Mouse (Mus musculus) adrenal gland, adult 2 months (tissue): ENCODE results near the gene Gm45234. TPM values are rescaled to one million over a fixed set of nuclear protein-coding genes. Genes with fewer than 3 reads are reported as not detected.
A peak's percentile ranks its signal among the peaks of the same experiment; 100 is the strongest.

Experiments used
- DNase-seq: peaks from one replicate; pipeline ENCODE4 v3.0.0; 2021
- microRNA-seq, 2 experiments: library from miRNA; unstranded; fragments of <30 nt; microRNA quantifications; one replicate each; pipeline ENCODE4 v1.2.0; 2021
- polyA plus RNA-seq: library from polyadenylated mRNA; depleted of rRNA; stranded (reverse); fragments of >200 nt; gene quantifications from 2 replicates; pipeline ENCODE4 v1.2.3, GENCODE M21; 2012; rRNA removed
- total RNA-seq, 2 experiments: library from RNA; stranded (reverse); gene quantifications; 2 replicates each; pipeline ENCODE4 v1.2.3; 2021

Gm45234 gene
- total and polyA plus RNA-seq, 3 experiments = not detected

DNA sequence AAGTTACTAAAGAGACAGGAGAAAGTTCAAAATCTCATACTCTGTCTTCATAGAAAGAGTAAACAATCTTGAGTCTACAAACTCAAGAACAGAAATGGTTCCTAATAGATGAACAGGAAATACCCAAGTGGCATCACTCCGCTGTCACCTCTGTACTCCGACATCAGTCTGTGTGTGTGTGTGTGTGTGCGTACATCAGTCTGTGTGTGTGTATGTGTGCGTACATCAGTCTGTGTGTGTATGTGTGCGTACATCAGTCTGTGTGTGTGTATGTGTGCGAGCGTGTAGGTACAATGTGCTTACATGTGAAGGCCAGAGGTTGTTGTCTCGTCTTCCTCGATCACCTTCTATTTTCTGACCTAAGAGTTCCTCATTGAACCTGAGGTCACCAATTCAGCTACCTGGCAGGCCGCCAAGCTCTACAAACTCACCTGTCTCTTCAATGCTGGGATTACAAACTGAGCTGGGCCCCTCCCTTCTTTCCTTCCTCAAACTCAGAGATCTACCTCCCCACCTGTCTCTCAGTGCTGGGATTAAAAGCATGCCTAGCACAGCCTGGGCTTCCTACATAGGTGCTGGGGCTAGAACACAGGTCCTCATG is 47.4 kb downstream of the Gm45234 start:
- DNase-seq = no peak

- DNase-seq = no peak
Observed at GRCm38 (mm10) chr6:124706061-124706627, 49.7 kb downstream of the Gm45234 start.

GRCm38 (mm10) chr6:124704417-124704816 is 51.4 kb downstream of the Gm45234 start:
- DNase-seq = no peak

DNA sequence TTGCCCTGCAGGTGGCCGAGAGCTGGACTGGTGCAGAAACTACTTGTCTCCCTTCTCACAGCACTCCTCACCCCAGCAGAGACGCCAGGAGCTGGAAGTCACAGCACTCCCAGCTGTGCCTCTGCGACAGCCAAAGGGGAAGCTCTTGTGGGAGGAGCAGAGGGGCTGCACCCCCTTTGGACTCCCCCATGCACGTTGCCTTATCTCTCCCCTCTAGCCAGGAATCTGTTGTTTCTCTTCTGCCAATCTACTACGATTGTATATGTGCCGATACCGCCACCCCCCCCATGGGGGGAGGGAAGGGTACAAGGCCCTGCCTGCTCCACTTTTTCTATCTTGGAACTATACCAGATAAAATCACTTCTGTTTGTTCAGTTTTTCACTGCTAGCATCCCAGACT is 52.0 kb downstream of the Gm45234 start:
- no peak for DNase-seq

DNA sequence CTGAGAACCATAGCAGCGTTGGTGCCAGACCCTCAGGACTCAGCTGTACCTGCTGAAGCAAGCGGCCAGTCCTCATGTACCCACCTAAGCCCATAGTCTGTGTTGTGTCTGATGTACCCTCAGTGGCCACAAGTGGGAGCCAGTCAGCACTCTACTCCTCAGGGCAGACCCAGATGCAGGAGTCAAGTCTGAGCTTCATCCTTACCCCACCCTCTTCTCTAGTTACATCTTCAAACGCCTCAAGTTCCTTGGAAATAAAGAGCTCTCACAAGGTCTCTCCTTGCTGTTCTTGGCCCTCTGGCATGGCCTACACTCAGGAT is 53.1 kb downstream of the Gm45234 start:
- peak; percentile 69 for DNase-seq

GRCm38 (mm10) chr6:124702102-124702783 is 53.6 kb downstream of the Gm45234 start:
- DNase-seq = no peak

- peak; percentile 53 for DNase-seq
Observed at GRCm38 (mm10) chr6:124701338-124701737, 54.5 kb downstream of the Gm45234 start.

GRCm38 (mm10) chr6:124699962-124700610 is 55.7 kb downstream of the Gm45234 start:
- peak; percentile 92 for DNase-seq

- DNase-seq = no peak
Observed at GRCm38 (mm10) chr6:124699366-124699765, 56.5 kb downstream of the Gm45234 start.

GRCm38 (mm10) chr6:124698751-124699150 is 57.1 kb downstream of the Gm45234 start:
- no peak for DNase-seq

DNA sequence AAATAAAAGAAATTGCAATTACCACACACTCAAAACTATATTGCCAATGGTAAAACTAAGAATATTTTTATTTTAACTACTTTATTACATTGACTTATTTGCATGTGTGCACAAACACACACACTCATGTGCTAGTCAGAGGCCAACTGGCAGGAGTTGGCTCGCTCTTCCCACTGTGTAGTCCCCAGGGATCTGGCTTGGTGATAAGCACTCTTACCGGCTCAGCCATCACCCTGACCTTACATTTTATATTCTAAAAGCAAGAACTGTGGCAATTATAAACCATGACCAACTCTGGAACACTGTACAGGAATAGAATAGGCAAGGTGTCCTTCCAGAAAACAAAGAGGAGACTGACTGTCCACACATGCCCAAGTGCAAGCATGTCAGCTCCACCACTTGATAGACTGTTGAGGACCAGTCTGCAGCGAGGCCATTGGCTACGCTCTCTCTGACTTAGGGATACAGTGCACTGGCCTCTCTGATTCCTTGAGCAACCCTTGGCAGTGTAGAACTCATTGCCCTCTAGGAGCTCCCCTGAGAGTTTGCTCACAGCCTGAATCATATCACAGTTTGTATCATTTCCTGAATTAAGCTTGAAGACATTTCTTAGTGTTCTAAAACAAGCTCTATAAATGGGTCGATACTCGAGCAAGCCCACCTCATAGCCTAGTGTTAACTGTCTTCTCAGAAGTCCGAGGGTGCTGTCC is 59.2 kb downstream of the Gm45234 start:
- no peak for DNase-seq

GRCm38 (mm10) chr6:124694166-124694955 is 61.5 kb downstream of the Gm45234 start:
- DNase-seq = peak; percentile 76

GRCm38 (mm10) chr6:124693243-124693981 is 62.4 kb downstream of the Gm45234 start:
- no peak for DNase-seq

DNA sequence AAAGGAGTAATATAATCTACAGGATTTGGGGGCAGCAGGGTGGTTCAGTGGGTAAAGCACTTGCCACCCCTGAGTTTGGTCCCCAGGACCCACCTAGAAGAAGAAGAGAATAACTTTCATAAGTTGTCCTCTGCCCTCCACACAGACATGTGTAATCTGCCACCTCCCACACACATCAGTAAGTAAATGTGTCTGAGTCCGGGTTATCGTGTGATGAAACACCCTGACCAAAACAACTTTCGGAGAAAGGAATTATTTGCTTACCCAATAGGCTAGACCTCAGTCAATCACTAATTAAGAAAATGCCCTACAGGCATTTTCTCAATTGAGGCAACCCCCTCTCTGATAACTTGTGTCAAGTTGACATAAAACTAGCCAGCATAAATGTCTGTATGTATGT is 65.3 kb downstream of the Gm45234 start:
- no peak for DNase-seq

Small RNA genes lying within 50 kb of the gene (microRNA-seq; reads per million reads assigned to microRNA genes)
- gene Mir141 (5.7 to 5.8 reads per million in 2 experiments), gene Mir200c (45.5 to 49.0 reads per million in 2 experiments)

Other genes starting within 250 kb of the Gm45234 start
- gene C1ra, start 243.6 kb downstream of the Gm45234 start, total RNA-seq = 10 to 100 TPM; 48.6 to 68.2 TPM
- 20.3 and 27.2 TPM in 2 replicates for gene C1ra, start 243.6 kb downstream of the Gm45234 start, polyA plus RNA-seq
- 10 to 100 TPM; 45.4 to 72.3 TPM for gene C1s1, start 213.7 kb downstream of the Gm45234 start, total RNA-seq
- gene C1s1, start 213.7 kb downstream of the Gm45234 start, polyA plus RNA-seq = 10.1 and 14.8 TPM in 2 replicates
- gene C1rb, start 185.7 kb downstream of the Gm45234 start, total RNA-seq = 1 to 10 TPM; 7.9 to 8.9 TPM
- 0.29 and 0.86 TPM in 2 replicates for gene C1rb, start 185.7 kb downstream of the Gm45234 start, polyA plus RNA-seq
- gene C1s2, start 119.9 kb downstream of the Gm45234 start, total RNA-seq = 1 to 10 TPM; 1.5 to 2.6 TPM
- not detected in 2 replicates for gene C1s2, start 119.9 kb downstream of the Gm45234 start, polyA plus RNA-seq
- 100 to 1,000 TPM in 1 of 2 experiments, 10 to 100 TPM in 1; 92.1 to 138 TPM for gene Lpcat3, start 93.0 kb downstream of the Gm45234 start, total RNA-seq
- 141 and 155 TPM in 2 replicates for gene Lpcat3, start 93.0 kb downstream of the Gm45234 start, polyA plus RNA-seq
- gene Emg1, start 43.8 kb downstream of the Gm45234 start, total RNA-seq = 10 to 100 TPM; 80.6 to 82.6 TPM
- gene Emg1, start 43.8 kb downstream of the Gm45234 start, polyA plus RNA-seq = 16.6 and 17.0 TPM in 2 replicates
- 100 to 1,000 TPM; 286 to 294 TPM for gene Phb2, start 43.7 kb downstream of the Gm45234 start, total RNA-seq
- 128 and 181 TPM in 2 replicates for gene Phb2, start 43.7 kb downstream of the Gm45234 start, polyA plus RNA-seq
- 10 to 100 TPM in 1 of 2 experiments, 1 to 10 TPM in 1; 6.5 to 11.2 TPM for gene Ptpn6, start 17.3 kb downstream of the Gm45234 start, total RNA-seq
- 6.1 and 6.8 TPM in 2 replicates for gene Ptpn6, start 17.3 kb downstream of the Gm45234 start, polyA plus RNA-seq
- gene Grcc10, start 14.6 kb downstream of the Gm45234 start, total RNA-seq = 100 to 1,000 TPM; 357 to 360 TPM
- gene Grcc10, start 14.6 kb downstream of the Gm45234 start, polyA plus RNA-seq = 233 and 246 TPM in 2 replicates
- gene Atn1, start 503 bp upstream of the Gm45234 start, total RNA-seq = 10 to 100 TPM; 76.8 to 86.3 TPM
- 73.3 and 110 TPM in 2 replicates for gene Atn1, start 503 bp upstream of the Gm45234 start, polyA plus RNA-seq
- gene Eno2, start 13.7 kb upstream of the Gm45234 start, total RNA-seq = 10 to 100 TPM; 12.4 to 35.9 TPM
- 8.3 and 16.5 TPM in 2 replicates for gene Eno2, start 13.7 kb upstream of the Gm45234 start, polyA plus RNA-seq
- under 1 TPM; 0.29 to 0.38 TPM for gene Lrrc23, start 23.7 kb upstream of the Gm45234 start, total RNA-seq
- gene Lrrc23, start 23.7 kb upstream of the Gm45234 start, polyA plus RNA-seq = 0.16 and 0.32 TPM in 2 replicates
- gene Spsb2, start 52.6 kb upstream of the Gm45234 start, total RNA-seq = 10 to 100 TPM; 19.6 to 28.0 TPM
- 34.0 and 40.0 TPM in 2 replicates for gene Spsb2, start 52.6 kb upstream of the Gm45234 start, polyA plus RNA-seq
- 100 to 1,000 TPM; 385 to 502 TPM for gene Tpi1, start 58.3 kb upstream of the Gm45234 start, total RNA-seq
- gene Tpi1, start 58.3 kb upstream of the Gm45234 start, polyA plus RNA-seq = 237 and 285 TPM in 2 replicates
- gene Usp5, start 73.5 kb upstream of the Gm45234 start, total RNA-seq = 100 to 1,000 TPM; 103 to 132 TPM
- gene Usp5, start 73.5 kb upstream of the Gm45234 start, polyA plus RNA-seq = 102 and 111 TPM in 2 replicates
- 1 to 10 TPM; 2.2 to 3.9 TPM for gene Cdca3, start 73.5 kb upstream of the Gm45234 start, total RNA-seq
- gene Cdca3, start 73.5 kb upstream of the Gm45234 start, polyA plus RNA-seq = 5.9 and 8.6 TPM in 2 replicates
- 10 to 100 TPM in 1 of 2 experiments, 1 to 10 TPM in 1; 6.7 to 12.2 TPM for gene Gnb3, start 84.3 kb upstream of the Gm45234 start, total RNA-seq
- gene Gnb3, start 84.3 kb upstream of the Gm45234 start, polyA plus RNA-seq = 9.2 and 11.9 TPM in 2 replicates
- 10 to 100 TPM; 16.8 to 23.6 TPM for gene P3h3, start 101.7 kb upstream of the Gm45234 start, total RNA-seq
- 42.6 and 48.6 TPM in 2 replicates for gene P3h3, start 101.7 kb upstream of the Gm45234 start, polyA plus RNA-seq
- gene Gpr162, start 108.0 kb upstream of the Gm45234 start, total RNA-seq = 1 to 10 TPM; 1.1 to 2.5 TPM
- gene Gpr162, start 108.0 kb upstream of the Gm45234 start, polyA plus RNA-seq = 1.9 and 2.4 TPM in 2 replicates
- gene Cd4, start 132.2 kb upstream of the Gm45234 start, total RNA-seq = under 1 TPM; 0.31 to 0.55 TPM
- gene Cd4, start 132.2 kb upstream of the Gm45234 start, polyA plus RNA-seq = 0.52 and 0.61 TPM in 2 replicates
- 1 to 10 TPM; 1.1 to 1.5 TPM for gene Lag3, start 155.7 kb upstream of the Gm45234 start, total RNA-seq
- 2.1 and 2.5 TPM in 2 replicates for gene Lag3, start 155.7 kb upstream of the Gm45234 start, polyA plus RNA-seq
- gene Ptms, start 164.1 kb upstream of the Gm45234 start, total RNA-seq = 100 to 1,000 TPM; 828 to 858 TPM
- 2,208 and 2,873 TPM in 2 replicates for gene Ptms, start 164.1 kb upstream of the Gm45234 start, polyA plus RNA-seq
- 100 to 1,000 TPM; 269 to 320 TPM for gene Mlf2, start 175.4 kb upstream of the Gm45234 start, total RNA-seq
- 390 and 451 TPM in 2 replicates for gene Mlf2, start 175.4 kb upstream of the Gm45234 start, polyA plus RNA-seq
- gene Cops7a, start 209.5 kb upstream of the Gm45234 start, total RNA-seq = 100 to 1,000 TPM; 128 to 152 TPM
- gene Cops7a, start 209.5 kb upstream of the Gm45234 start, polyA plus RNA-seq = 220 and 384 TPM in 2 replicates
- gene Pianp, start 240.7 kb upstream of the Gm45234 start, total RNA-seq = 1 to 10 TPM in 1 of 2 experiments, under 1 TPM in 1; 0.89 to 2.0 TPM
- 4.2 and 9.0 TPM in 2 replicates for gene Pianp, start 240.7 kb upstream of the Gm45234 start, polyA plus RNA-seq